Mouse (Mus musculus): Measurements from ENCODE around the gene Olfr818. TPM values are rescaled to one million over a fixed set of nuclear protein-coding genes. Genes with fewer than 3 reads are reported as not detected.
"Not testable (repeated sequence)": the region's sequence is repeated elsewhere in the genome, so short reads cannot be mapped to it uniquely, and the experiment has no call there.

Olfr818 gene
- polyA plus RNA-seq (2015; fragmentation: Nextera tagmentation; extraction: Ambion mirVana) = not detected in 2 replicates

- Histone ChIP-seq H3K9me3 (no peaks in the 10 kb centered on the region), H3K27ac (no peak within 1 kb of the TSS), H3K9ac (no peak within 1 kb of the TSS), H3K36me3 (no peaks in the 10 kb centered on the region), H3K27me3 (replicated peaks) (no peaks in the 10 kb centered on the region), H3K4me1 (replicated peaks) (no peaks in the 10 kb centered on the region), H3K4me2 (replicated peaks) (no peak within 1 kb of the TSS), H3K4me3 (replicated peaks) (no peak within 1 kb of the TSS)
- ATAC-seq = no peak
- 89% methylated on average over 2 of the region's 2 CpGs for WGBS
These were observed at the start of gene Olfr818 for GRCm38 (mm10) chr10:129949000-129949399. TSS of gene Olfr818 (minus strand) at chr10:129949100.

GRCm38 (mm10) chr10:129984962-129985361 is 36.1 kb upstream of the Olfr818 start, which contains the start of gene Gm10310:
TSS of gene Gm10310 (minus strand) at chr10:129985062.
- not testable (repeated sequence) for H3K27me3 ChIP-seq (replicated peaks); H3K36me3 ChIP-seq; H3K9me3 ChIP-seq; ATAC-seq; H3K9ac ChIP-seq; H3K4me3 ChIP-seq (replicated peaks); H3K4me1 ChIP-seq (replicated peaks); H3K27ac ChIP-seq; H3K4me2 ChIP-seq (replicated peaks)
- WGBS = no CpG with 5 or more reads among the region's 1 CpGs

GRCm38 (mm10) chr10:129981867-129982266 is 33.0 kb upstream of the Olfr818 start:
- no CpG with 5 or more reads among the region's 3 CpGs for WGBS
- H3K4me1 ChIP-seq (replicated peaks); ATAC-seq: not testable (repeated sequence)

GRCm38 (mm10) chr10:129976040-129976439 is 27.1 kb upstream of the Olfr818 start, which contains the start of gene Olfr247:
TSS of gene Olfr247 (minus strand) at chr10:129976140.
- not testable (repeated sequence) for ATAC-seq

More at GRCm38 (mm10) chr10:129981867-129982266, 33.0 kb upstream of the Olfr818 start:
- H3K27ac ChIP-seq; H3K36me3 ChIP-seq; H3K4me2 ChIP-seq (replicated peaks); H3K9me3 ChIP-seq; H3K9ac ChIP-seq; H3K4me3 ChIP-seq (replicated peaks); H3K27me3 ChIP-seq (replicated peaks): not testable (repeated sequence)

DNA sequence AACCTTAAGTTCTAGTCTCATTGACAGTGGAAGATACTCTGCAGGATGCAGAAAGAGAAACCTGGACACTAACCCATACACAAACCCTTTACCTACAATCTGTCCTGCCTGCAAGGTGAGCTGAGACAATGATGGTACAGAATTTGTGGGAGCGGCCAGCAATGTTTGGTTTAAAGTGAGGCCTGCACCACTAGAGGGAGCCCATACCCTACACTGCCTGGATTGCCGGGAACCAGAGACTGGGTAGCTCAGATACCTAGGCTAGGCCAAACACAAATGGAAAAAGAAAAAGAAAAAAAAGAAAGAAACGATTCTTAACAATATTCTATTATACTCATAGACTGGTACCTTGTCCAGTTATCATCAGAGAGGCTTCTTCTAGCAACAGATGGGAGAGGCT is 24.1 kb upstream of the Olfr818 start:
- H3K4me1 ChIP-seq (replicated peaks); H3K27ac ChIP-seq; H3K4me3 ChIP-seq (replicated peaks); H3K36me3 ChIP-seq; H3K4me2 ChIP-seq (replicated peaks); H3K9ac ChIP-seq; H3K27me3 ChIP-seq (replicated peaks); H3K9me3 ChIP-seq: not testable (repeated sequence)
- ATAC-seq = peak; percentile 53; the same call in 1 of the 2 replicates
- WGBS = no CpG with 5 or more reads among the region's 3 CpGs

More at GRCm38 (mm10) chr10:129976040-129976439, 27.1 kb upstream of the Olfr818 start, which contains the start of gene Olfr247:
- H3K9me3 ChIP-seq; H3K27ac ChIP-seq; H3K9ac ChIP-seq; H3K4me1 ChIP-seq (replicated peaks); H3K36me3 ChIP-seq; H3K27me3 ChIP-seq (replicated peaks); H3K4me3 ChIP-seq (replicated peaks); H3K4me2 ChIP-seq (replicated peaks): not testable (repeated sequence)
- WGBS = no CpG with 5 or more reads among the region's 2 CpGs

DNA sequence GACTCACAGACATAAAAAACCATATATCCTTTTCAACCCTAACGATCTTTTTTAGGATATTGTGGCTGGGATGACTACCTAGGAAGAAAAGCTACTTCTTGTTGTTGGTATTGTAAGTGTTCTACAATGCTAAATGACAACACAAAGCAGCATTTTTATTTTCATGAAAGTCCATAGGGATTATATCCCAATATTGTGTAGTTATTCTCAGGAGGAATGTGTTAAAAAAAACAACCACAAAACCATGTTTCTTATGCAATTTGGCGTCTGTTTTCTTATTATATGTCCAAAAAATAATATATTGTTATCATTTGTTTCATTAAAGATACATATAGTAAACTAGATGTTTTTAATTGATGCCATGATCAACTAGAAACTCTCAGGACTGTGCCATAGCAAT is 18.3 kb upstream of the Olfr818 start, which contains the start of gene Olfr819:
TSS of gene Olfr819 (minus strand) at position 101 of the 400 bp plus-strand sequence.
- not testable (repeated sequence) for H3K4me1 ChIP-seq (replicated peaks); H3K4me2 ChIP-seq (replicated peaks); H3K9me3 ChIP-seq; H3K27me3 ChIP-seq (replicated peaks); ATAC-seq; H3K4me3 ChIP-seq (replicated peaks); H3K36me3 ChIP-seq; H3K27ac ChIP-seq; H3K9ac ChIP-seq
- WGBS = 74% methylated on average over 2 of the region's 2 CpGs

GRCm38 (mm10) chr10:129966232-129966631 is 17.3 kb upstream of the Olfr818 start:
- not testable (repeated sequence) for H3K9ac ChIP-seq

GRCm38 (mm10) chr10:129915497-129915896 is 33.4 kb downstream of the Olfr818 start, which contains the start of gene Olfr816:
TSS of gene Olfr816 (minus strand) at chr10:129915597.
- Histone ChIP-seq H3K27me3 (replicated peaks) (no peaks in the 10 kb centered on the region), H3K4me3 (replicated peaks) (no peak within 1 kb of the TSS), H3K9ac (no peak within 1 kb of the TSS), H3K4me2 (replicated peaks) (no peak within 1 kb of the TSS), H3K4me1 (replicated peaks) (no peaks in the 10 kb centered on the region), H3K9me3 (no peaks in the 10 kb centered on the region), H3K36me3 (no peaks in the 10 kb centered on the region), H3K27ac (no peak within 1 kb of the TSS)
- ATAC-seq = no peak
- 62% methylated on average over 1 of the region's 1 CpGs for WGBS

More at GRCm38 (mm10) chr10:129966232-129966631, 17.3 kb upstream of the Olfr818 start:
- WGBS = 97% methylated on average over 2 of the region's 3 CpGs
- H3K9me3 ChIP-seq; H3K4me1 ChIP-seq (replicated peaks); H3K4me3 ChIP-seq (replicated peaks); H3K36me3 ChIP-seq; H3K27ac ChIP-seq; H3K4me2 ChIP-seq (replicated peaks); H3K27me3 ChIP-seq (replicated peaks); ATAC-seq: not testable (repeated sequence)

DNA sequence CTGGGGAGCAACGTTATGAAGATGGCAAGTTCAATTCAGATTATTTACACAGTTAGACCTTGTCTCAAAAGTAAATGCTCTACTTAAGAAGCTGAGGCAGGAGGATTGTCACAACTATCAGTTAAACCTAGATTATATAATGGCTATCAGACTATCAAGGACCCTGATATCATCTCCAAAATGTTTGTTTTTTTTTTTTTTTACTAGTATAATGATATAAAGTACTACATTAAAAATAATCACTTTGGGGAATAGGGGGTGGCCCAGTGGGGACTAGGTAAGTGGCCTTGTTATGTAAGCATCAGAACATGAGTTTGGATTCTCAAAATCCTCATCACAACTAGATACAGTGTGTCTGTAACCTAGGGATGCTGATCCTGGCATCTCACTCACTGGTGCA is 43.1 kb downstream of the Olfr818 start, which contains the start of gene Olfr815:
TSS of gene Olfr815 (minus strand) at position 101 of the 400 bp plus-strand sequence.
- ATAC-seq = not testable (repeated sequence)

More for the DNA sequence above, 43.1 kb downstream of the Olfr818 start, which contains the start of gene Olfr815:
- H3K9me3 ChIP-seq; H3K27me3 ChIP-seq (replicated peaks); H3K4me1 ChIP-seq (replicated peaks); H3K36me3 ChIP-seq; H3K27ac ChIP-seq; H3K4me2 ChIP-seq (replicated peaks); H3K4me3 ChIP-seq (replicated peaks); H3K9ac ChIP-seq: not testable (repeated sequence)
- 68% methylated on average over 1 of the region's 1 CpGs for WGBS

Other genes starting within 250 kb of the Olfr818 start
- gene Olfr804, start 245.9 kb downstream of the Olfr818 start, polyA plus RNA-seq (2015; fragmentation: Nextera tagmentation; extraction: Ambion mirVana) = not detected in 2 replicates
- gene Olfr805, start 219.7 kb downstream of the Olfr818 start, polyA plus RNA-seq (2015; fragmentation: Nextera tagmentation; extraction: Ambion mirVana) = not detected in 2 replicates
- not detected in 2 replicates for gene Olfr806, start 207.2 kb downstream of the Olfr818 start, polyA plus RNA-seq (2015; fragmentation: Nextera tagmentation; extraction: Ambion mirVana)
- gene Olfr807, start 191.3 kb downstream of the Olfr818 start, polyA plus RNA-seq (2015; fragmentation: Nextera tagmentation; extraction: Ambion mirVana) = not detected in 2 replicates
- gene Olfr808, start 183.6 kb downstream of the Olfr818 start, polyA plus RNA-seq (2015; fragmentation: Nextera tagmentation; extraction: Ambion mirVana) = not detected in 2 replicates
- gene Olfr809, start 174.5 kb downstream of the Olfr818 start, polyA plus RNA-seq (2015; fragmentation: Nextera tagmentation; extraction: Ambion mirVana) = not detected in 2 replicates
- gene Olfr810, start 154.2 kb downstream of the Olfr818 start, polyA plus RNA-seq (2015; fragmentation: Nextera tagmentation; extraction: Ambion mirVana) = not detected in 2 replicates
- gene Olfr811, start 144.7 kb downstream of the Olfr818 start, polyA plus RNA-seq (2015; fragmentation: Nextera tagmentation; extraction: Ambion mirVana) = not detected in 2 replicates
- gene Olfr812, start 103.0 kb downstream of the Olfr818 start, polyA plus RNA-seq (2015; fragmentation: Nextera tagmentation; extraction: Ambion mirVana) = not detected in 2 replicates
- gene Olfr813, start 93.7 kb downstream of the Olfr818 start, polyA plus RNA-seq (2015; fragmentation: Nextera tagmentation; extraction: Ambion mirVana) = not detected in 2 replicates
- not detected in 2 replicates for gene Olfr814, start 69.2 kb downstream of the Olfr818 start, polyA plus RNA-seq (2015; fragmentation: Nextera tagmentation; extraction: Ambion mirVana)
- gene Olfr815, start 43.2 kb downstream of the Olfr818 start, polyA plus RNA-seq (2015; fragmentation: Nextera tagmentation; extraction: Ambion mirVana) = not detected in 2 replicates
- gene Olfr816, start 33.5 kb downstream of the Olfr818 start, polyA plus RNA-seq (2015; fragmentation: Nextera tagmentation; extraction: Ambion mirVana) = not detected in 2 replicates
- gene Olfr819, start 18.2 kb upstream of the Olfr818 start, polyA plus RNA-seq (2015; fragmentation: Nextera tagmentation; extraction: Ambion mirVana) = not detected in 2 replicates
- not detected in 2 replicates for gene Olfr247, start 27.0 kb upstream of the Olfr818 start, polyA plus RNA-seq (2015; fragmentation: Nextera tagmentation; extraction: Ambion mirVana)
- gene Gm10310, start 36.0 kb upstream of the Olfr818 start, polyA plus RNA-seq (2015; fragmentation: Nextera tagmentation; extraction: Ambion mirVana) = not detected in 2 replicates
- gene Olfr820, start 63.5 kb upstream of the Olfr818 start, polyA plus RNA-seq (2015; fragmentation: Nextera tagmentation; extraction: Ambion mirVana) = not detected in 2 replicates
- gene Olfr821, start 81.2 kb upstream of the Olfr818 start, polyA plus RNA-seq (2015; fragmentation: Nextera tagmentation; extraction: Ambion mirVana) = not detected in 2 replicates
- not detected in 2 replicates for gene Olfr822, start 122.1 kb upstream of the Olfr818 start, polyA plus RNA-seq (2015; fragmentation: Nextera tagmentation; extraction: Ambion mirVana)
- gene Olfr823, start 166.3 kb upstream of the Olfr818 start, polyA plus RNA-seq (2015; fragmentation: Nextera tagmentation; extraction: Ambion mirVana) = not detected in 2 replicates
- not detected in 2 replicates for gene Olfr824, start 180.9 kb upstream of the Olfr818 start, polyA plus RNA-seq (2015; fragmentation: Nextera tagmentation; extraction: Ambion mirVana)
- not detected in 2 replicates for gene Olfr825, start 217.7 kb upstream of the Olfr818 start, polyA plus RNA-seq (2015; fragmentation: Nextera tagmentation; extraction: Ambion mirVana)
- not detected in 2 replicates for gene Olfr826, start 235.1 kb upstream of the Olfr818 start, polyA plus RNA-seq (2015; fragmentation: Nextera tagmentation; extraction: Ambion mirVana)

Measured in intestine, embryonic 15.5 days (tissue).